Comparison of ENCODE assay signal across 23 mouse cellular contexts in the genomic region with DNA sequence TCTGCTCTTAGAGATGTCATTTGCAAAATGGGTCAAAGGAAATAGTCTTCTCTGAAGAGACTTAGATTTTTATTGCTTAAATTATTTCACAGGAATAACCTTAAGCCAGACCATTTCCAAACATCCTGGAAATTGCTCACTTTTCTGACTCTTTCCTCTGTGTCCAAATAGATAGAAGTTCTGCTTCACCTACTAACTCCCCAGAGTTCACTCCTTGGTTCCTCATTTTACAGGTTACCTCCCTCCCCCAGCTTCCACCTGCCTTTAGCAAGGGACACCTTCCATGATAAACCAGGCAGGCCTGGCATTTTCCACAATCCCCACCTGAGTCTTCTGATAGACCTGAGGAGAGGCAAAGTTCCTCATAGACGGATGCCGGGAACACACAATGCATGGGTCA. TPM values are rescaled to one million over a fixed set of nuclear protein-coding genes. Genes with fewer than 3 reads are reported as not detected.
"Had no signal": no experiment of that assay in that cellular context is flagged by ENCODE, and none has a peak within 500 bp of the region (broad histone marks: within the 10 kb centered on the region; RNA-seq: fewer than 3 reads in every experiment).

No protein-coding gene starts in this region.

- ATAC-seq: liver, embryonic 12.5 days; liver, postnatal 0 days; lung, postnatal 0 days; midbrain, embryonic 13.5 days; midbrain, embryonic 15.5 days; midbrain, embryonic 16.5 days had no signal

- DNase-seq: left cerebral cortex, postnatal 4 days; liver; liver, embryonic 13.5 days; liver, postnatal 0 days; lung, adult 18-20 months; lung, adult 2 months; lung, embryonic 14.5 days; lung, postnatal 10 days; lung, postnatal 14 days; lung, postnatal 36 days; lung, postnatal 4 days; midbrain, embryonic 14.5 days had no signal

RNA-seq across cellular contexts. Expression of a gene that starts 12.5 kb away (rescaled TPM):
- total RNA-seq: left cerebral cortex, adult 8-10 months; left cerebral cortex, postnatal 25 days had no signal

RNA-seq across cellular contexts. Expression of a gene that starts 16.2 kb away (rescaled TPM):
- total RNA-seq: megakaryocyte progenitor cell, adult 5-6 weeks; megakaryocyte-erythroid progenitor cell, adult 5-6 weeks; midbrain, postnatal 0 days; monocyte, adult 5-6 weeks had no signal

RNA-seq across cellular contexts. Expression of a gene that starts 55.2 kb away (rescaled TPM):
- total RNA-seq: monocyte, adult 5-6 weeks had no signal
